Mouse (Mus musculus): Measurements from ENCODE around the gene Lzts3.

GRCm38 (mm10) chr2:130653303-130653702 is 10.7 kb upstream of the Lzts3 start:
- no peak for TF ChIP-seq EP300 (IDR thresholded peaks at IDR 0.05; ENCODE audit: insufficient read depth, low read depth, low read length)
- TF ChIP-seq CTCF (IDR thresholded peaks at IDR 0.05), result no peak
